Mouse (Mus musculus) megakaryocyte, embryonic 14.5 days (primary cell): ENCODE data around the gene Cct5.

Experiments used
- FLI1 ChIP-seq: IDR thresholded peaks from 2 replicates; pipeline ENCODE4 v1.6.1; 2012; ENCODE audit warnings: low read length, inconsistent platforms, mixed read lengths
- GATA1 ChIP-seq: IDR thresholded peaks from 3 replicates; pipeline ENCODE4 v1.6.1; 2012; ENCODE audit warnings: mixed read lengths, low read length, inconsistent platforms, borderline replicate concordance

DNA sequence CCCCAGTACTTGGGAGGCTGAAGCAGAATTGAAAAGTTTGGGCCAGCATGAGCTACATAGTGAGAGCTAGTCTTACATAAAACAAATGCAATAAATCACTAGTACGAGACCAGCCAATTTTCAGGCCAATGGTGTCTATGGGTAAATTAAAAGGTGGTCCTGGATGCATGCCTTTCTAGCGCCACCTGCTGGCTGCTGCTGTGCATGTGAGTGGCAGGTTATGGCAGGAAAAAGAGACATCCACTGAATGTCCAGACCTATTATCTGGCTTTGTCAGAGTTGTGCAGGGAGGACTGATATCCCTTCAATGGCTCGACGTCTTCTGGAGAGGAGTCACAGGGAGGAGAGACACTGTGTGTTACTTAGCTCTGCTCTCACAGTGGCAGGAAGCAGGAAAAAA is 15.1 kb downstream of the Cct5 start:
- TF ChIP-seq GATA1 (no peak), FLI1 (no peak)
